Mouse (Mus musculus) embryonic facial prominence, embryonic 14.5 days (tissue): ENCODE results near the gene Pear1. TPM values are rescaled to one million over a fixed set of nuclear protein-coding genes. Genes with fewer than 3 reads are reported as not detected.

Experiments used
- ATAC-seq: fragments of 200-750 bp; cut with Nextera tagmentation; 2 replicates; pipeline ENCODE4 v1.8.0; 2017; ENCODE audit warnings: low read depth, moderate number of reproducible peaks, moderate TSS enrichment
- DNase-seq: peaks from one replicate; pipeline ENCODE4 v3.0.0-alpha.2; 2015; ENCODE audit warnings: low spot score
- H3K27ac ChIP-seq: fragments of 300-500 bp; sonication (generic); replicated peaks from 2 replicates; pipeline ENCODE4 v1.5.1; 2014; ENCODE audit warnings: low read depth, mild to moderate bottlenecking, low read length, moderate library complexity
- H3K27me3 ChIP-seq: fragments of 300-500 bp; sonication (generic); replicated peaks from 2 replicates; pipeline ENCODE4 v1.6.1; 2014; ENCODE audit warnings: low read length; ENCODE audit not compliant: control insufficient read depth, insufficient read depth
- H3K36me3 ChIP-seq: fragments of 300-500 bp; sonication (generic); 2 replicates; pipeline ENCODE4 v1.6.1; 2014; ENCODE audit warnings: low read length, mixed read lengths; ENCODE audit not compliant: control insufficient read depth, insufficient read depth
- H3K4me1 ChIP-seq: fragments of 300-500 bp; sonication (generic); 2 replicates; pipeline ENCODE4 v1.6.1; 2014; ENCODE audit warnings: antibody characterized with exemption, low read length; ENCODE audit not compliant: control insufficient read depth, insufficient read depth
- H3K4me2 ChIP-seq: fragments of 300-500 bp; sonication (generic); 2 replicates; pipeline ENCODE4 v1.6.1; 2014; ENCODE audit warnings: low read depth, mild to moderate bottlenecking, low read length, moderate library complexity, mixed read lengths
- H3K4me3 ChIP-seq: fragments of 300-500 bp; sonication (generic); 2 replicates; pipeline ENCODE4 v1.5.1; 2014; ENCODE audit warnings: low read depth, mild to moderate bottlenecking, low read length
- H3K9ac ChIP-seq: fragments of 300-500 bp; sonication (generic); 2 replicates; pipeline ENCODE4 v1.6.1; 2014; ENCODE audit warnings: low read depth, mild to moderate bottlenecking, low read length, moderate library complexity, mixed read lengths
- H3K9me3 ChIP-seq: fragments of 300-500 bp; sonication (generic); 2 replicates; pipeline ENCODE4 v1.6.1; 2016; ENCODE audit warnings: low read length; ENCODE audit not compliant: control insufficient read depth
- WGBS: fragments of 180-500 bp; shearing (Covaris S2); extraction: QIAGEN DNeasy Blood & Tissue Kit; methylation state at CpG from one replicate; pipeline ENCODE4 v1.1.7; 2014; 5-methylcytosine and 5-hydroxymethylcytosine counted together
- polyA plus RNA-seq: library from polyadenylated mRNA; unstranded; fragments of >200 nt; fragmentation: Nextera tagmentation; extraction: Ambion mirVana; gene quantifications from 2 replicates; pipeline ENCODE4 v1.2.1, GENCODE M21; 2014

The Pear1 gene
- polyA plus RNA-seq, 1 experiment from 2014 or later = 26.7 TPM

- DNase-seq (no peak), ATAC-seq (no peak)
- H3K36me3 ChIP-seq = peaks cover 12% of the 10 kb centered on the region
- H3K9ac ChIP-seq = no peak overlapping the region
- H3K9me3 ChIP-seq = no peaks in the 10 kb centered on the region
- H3K27me3 ChIP-seq = no peaks in the 10 kb centered on the region
- WGBS = 88% methylated on average over 16 of the region's 16 CpGs
- H3K4me1 ChIP-seq = peaks cover 11% of the 10 kb centered on the region
- H3K4me3 ChIP-seq = no peak overlapping the region
- H3K27ac ChIP-seq = no peak overlapping the region; the same call in 1 of the 2 replicates
- H3K4me2 ChIP-seq = no peak overlapping the region
These were observed 81.4 kb downstream of the Pear1 start for GRCm38 (mm10) chr3:87742735-87743134.

GRCm38 (mm10) chr3:87742013-87742412 lies 82.1 kb downstream of the Pear1 start:
- ATAC-seq = no peak

GRCm38 (mm10) chr3:87738906-87739305 lies 85.2 kb downstream of the Pear1 start:
- H3K4me2 ChIP-seq = no peak overlapping the region
- no peaks in the 10 kb centered on the region for H3K9me3 ChIP-seq
- no peak overlapping the region for H3K4me3 ChIP-seq
- no peaks in the 10 kb centered on the region for H3K4me1 ChIP-seq
- H3K27me3 ChIP-seq = no peaks in the 10 kb centered on the region
- no peak for ATAC-seq
- no peak overlapping the region for H3K27ac ChIP-seq
- peaks cover 49% of the 10 kb centered on the region for H3K36me3 ChIP-seq
- 80% methylated on average over 5 of the region's 5 CpGs for WGBS
- DNase-seq = no peak
- no peak overlapping the region for H3K9ac ChIP-seq

More at GRCm38 (mm10) chr3:87742013-87742412, 82.1 kb downstream of the Pear1 start:
- no peak for DNase-seq
- Histone ChIP-seq H3K9me3 (no peaks in the 10 kb centered on the region), H3K9ac (no peak overlapping the region), H3K4me2 (no peak overlapping the region), H3K4me3 (no peak overlapping the region), H3K36me3 (peaks cover 19% of the 10 kb centered on the region), H3K4me1 (peaks cover 11% of the 10 kb centered on the region), H3K27ac (no peak overlapping the region), H3K27me3 (no peaks in the 10 kb centered on the region)
- WGBS = 78% methylated on average over 3 of the region's 3 CpGs

GRCm38 (mm10) chr3:87735335-87735734 lies 88.8 kb downstream of the Pear1 start:
- Histone ChIP-seq H3K27ac (no peak overlapping the region), H3K36me3 (peaks cover 84% of the 10 kb centered on the region), H3K4me2 (no peak overlapping the region), H3K27me3 (no peaks in the 10 kb centered on the region), H3K9me3 (no peaks in the 10 kb centered on the region), H3K9ac (no peak overlapping the region), H3K4me3 (no peak overlapping the region), H3K4me1 (no peaks in the 10 kb centered on the region)
- ATAC-seq = no peak
- no peak for DNase-seq
- WGBS = 72% methylated on average over 9 of the region's 9 CpGs

GRCm38 (mm10) chr3:87733984-87734761 lies 89.9 kb downstream of the Pear1 start:
- no peak overlapping the region for H3K27ac ChIP-seq
- H3K36me3 ChIP-seq = peaks cover 96% of the 10 kb centered on the region
- H3K9me3 ChIP-seq = no peaks in the 10 kb centered on the region
- no peak overlapping the region for H3K9ac ChIP-seq
- no peak for DNase-seq
- no peak for ATAC-seq
- H3K4me2 ChIP-seq = no peak overlapping the region
- WGBS = 83% methylated on average over 11 of the region's 11 CpGs
- H3K27me3 ChIP-seq = no peaks in the 10 kb centered on the region
- no peaks in the 10 kb centered on the region for H3K4me1 ChIP-seq
- no peak overlapping the region for H3K4me3 ChIP-seq

GRCm38 (mm10) chr3:87733098-87733497 lies 91.0 kb downstream of the Pear1 start:
- Histone ChIP-seq H3K27me3 (no peaks in the 10 kb centered on the region), H3K9ac (no peak overlapping the region), H3K4me2 (no peak overlapping the region), H3K27ac (no peak overlapping the region), H3K36me3 (peaks cover 98% of the 10 kb centered on the region), H3K4me1 (no peaks in the 10 kb centered on the region), H3K9me3 (no peaks in the 10 kb centered on the region), H3K4me3 (no peak overlapping the region)
- DNase-seq (no peak), ATAC-seq (no peak)
- 71% methylated on average over 4 of the region's 4 CpGs for WGBS

- no peak overlapping the region for H3K4me3 ChIP-seq
- DNase-seq (no peak), ATAC-seq (no peak)
- H3K9me3 ChIP-seq = no peaks in the 10 kb centered on the region
- H3K27me3 ChIP-seq = no peaks in the 10 kb centered on the region
- no peak overlapping the region for H3K9ac ChIP-seq
- H3K36me3 ChIP-seq = peaks cover 97% of the 10 kb centered on the region
- no peak overlapping the region for H3K4me2 ChIP-seq
- H3K27ac ChIP-seq = no peak overlapping the region
- H3K4me1 ChIP-seq = no peaks in the 10 kb centered on the region
- WGBS = 85% methylated on average over 6 of the region's 6 CpGs
These were observed 95.4 kb downstream of the Pear1 start for GRCm38 (mm10) chr3:87728696-87729095.

GRCm38 (mm10) chr3:87726191-87726590 lies 97.9 kb downstream of the Pear1 start:
- Histone ChIP-seq H3K4me3 (no peak overlapping the region), H3K27me3 (no peaks in the 10 kb centered on the region), H3K9ac (no peak overlapping the region), H3K36me3 (peaks cover 94% of the 10 kb centered on the region), H3K9me3 (no peaks in the 10 kb centered on the region), H3K27ac (no peak overlapping the region), H3K4me1 (no peaks in the 10 kb centered on the region), H3K4me2 (no peak overlapping the region)
- ATAC-seq (no peak), DNase-seq (no peak)
- 93% methylated on average over 7 of the region's 7 CpGs for WGBS
